Mouse (Mus musculus) G1E-ER4 (cell line): ENCODE data around the gene Dbn1. TPM values are rescaled to one million over a fixed set of nuclear protein-coding genes. Genes with fewer than 3 reads are reported as not detected.

Experiments used
- GATA1 ChIP-seq: IDR thresholded peaks from one replicate; pipeline ENCODE4 v1.8.0; 2012; ENCODE audit warnings: low read length, inconsistent platforms
- polyA plus RNA-seq: library from polyadenylated mRNA; stranded (reverse); fragments of >175 nt; gene quantifications from 2 replicates; pipeline ENCODE4 v1.2.3, GENCODE M21; 2012

Dbn1 gene
- polyA plus RNA-seq, 1 experiment, result 0.03 TPM

DNA sequence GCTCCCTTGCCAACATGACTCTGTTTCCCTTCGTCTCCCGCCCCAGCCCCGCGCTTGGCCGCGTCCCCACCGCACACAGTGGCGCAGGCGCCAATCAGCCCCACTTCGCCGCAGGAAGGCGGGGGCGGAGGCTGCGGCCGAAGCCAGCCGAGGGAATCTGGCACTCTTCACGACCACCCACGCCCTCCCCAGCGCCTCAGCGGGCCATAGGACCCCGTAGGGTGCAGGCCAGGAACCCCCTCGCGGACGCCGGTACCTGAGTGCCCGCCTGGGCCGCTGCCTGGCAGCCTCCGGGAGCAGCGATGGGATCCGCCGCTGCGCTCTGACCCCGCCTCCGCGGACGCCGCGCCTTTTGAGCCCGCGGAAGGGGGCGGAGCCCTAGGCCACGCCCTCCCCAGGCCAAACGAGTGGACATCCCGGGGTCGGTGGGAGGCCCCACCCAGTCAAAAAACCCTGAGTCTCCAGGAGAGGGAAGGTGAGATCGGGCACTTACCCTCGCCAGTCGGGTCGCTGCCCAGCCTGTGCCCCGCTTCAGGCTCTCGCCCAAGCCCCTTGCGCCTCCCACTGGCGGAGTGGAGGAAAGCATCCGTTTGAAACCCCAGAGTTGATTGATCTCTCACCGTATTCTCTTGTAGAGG is 25.3 kb upstream of the Dbn1 start, which contains the start of gene Pdlim7:
TSS of gene Pdlim7 (minus strand) at position 566 of the 638 bp plus-strand sequence.
- TF ChIP-seq GATA1, result no peak

DNA sequence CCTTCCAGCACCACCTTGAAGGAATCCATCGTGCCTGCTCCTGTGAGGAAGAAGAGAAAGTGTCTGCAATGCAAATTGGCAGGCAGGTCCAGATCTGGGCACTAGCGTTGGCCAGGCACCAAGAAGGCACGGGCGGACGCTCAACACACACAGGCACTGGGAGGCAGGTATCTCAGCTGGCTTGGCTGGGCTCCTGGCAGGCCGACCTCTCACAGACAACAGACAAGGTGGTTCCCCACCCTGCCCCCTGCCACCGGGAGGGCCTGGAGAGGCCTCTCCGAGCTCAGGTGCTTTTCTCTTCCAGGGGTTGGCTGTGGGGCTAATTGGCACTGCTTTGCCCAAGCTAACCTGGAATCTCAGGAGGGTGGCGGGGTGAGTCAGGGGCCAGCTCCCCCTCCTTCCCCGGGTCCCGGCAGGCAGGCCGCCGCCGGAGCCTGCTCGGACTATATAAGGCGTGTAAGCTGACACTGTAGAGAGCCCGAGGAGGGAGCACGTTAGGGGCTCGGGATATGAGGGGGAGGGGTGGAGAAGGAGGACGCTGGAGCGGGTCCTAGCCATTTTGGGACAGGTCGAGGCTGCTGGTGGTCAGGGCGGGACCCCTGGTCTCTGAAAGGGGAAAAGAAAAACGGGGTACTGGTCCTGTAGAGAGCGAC is 24.6 kb upstream of the Dbn1 start:
- no peak for TF ChIP-seq GATA1

GRCm38 (mm10) chr13:55511492-55511861 is 23.6 kb upstream of the Dbn1 start:
- TF ChIP-seq GATA1, result no peak

DNA sequence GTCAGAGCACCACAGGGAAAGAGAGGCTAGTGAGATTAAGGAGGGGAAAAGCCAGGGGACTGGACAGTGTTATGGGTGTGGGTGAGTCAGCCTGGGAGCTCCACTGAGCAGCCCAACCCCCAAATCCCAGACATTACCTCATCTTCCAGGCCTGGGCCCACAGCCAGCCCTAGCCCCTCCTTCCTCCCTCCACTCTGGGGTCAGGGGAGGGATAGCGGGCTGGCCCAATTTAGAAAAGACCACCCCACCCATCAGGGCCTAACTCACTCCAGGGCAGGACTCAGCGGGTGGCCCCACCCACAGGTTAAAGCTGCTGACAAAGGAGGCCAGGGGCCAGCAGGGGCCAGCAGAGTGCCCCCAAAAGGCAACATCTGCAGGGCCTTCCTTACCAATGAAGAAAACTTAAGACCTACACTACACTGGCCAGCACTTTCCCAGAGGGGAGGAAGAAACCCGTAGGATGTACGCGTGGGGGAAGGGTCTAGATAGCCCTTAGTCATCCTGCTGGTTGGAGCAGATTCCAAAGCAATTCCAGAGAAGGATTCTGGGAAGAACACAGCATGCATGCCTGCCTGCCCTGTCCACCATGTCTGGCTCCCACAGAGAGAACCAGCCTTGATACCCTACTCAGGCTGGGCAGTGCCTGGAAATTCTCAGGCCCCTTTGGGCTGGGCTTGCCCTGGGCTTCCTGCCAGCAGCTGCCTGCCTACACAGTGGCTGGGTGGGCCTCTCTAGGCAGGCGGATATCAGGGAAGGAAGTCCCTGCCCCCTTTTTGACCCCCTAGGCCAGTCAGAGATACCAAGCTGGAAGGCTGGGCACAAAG is 23.0 kb upstream of the Dbn1 start:
- no peak for TF ChIP-seq GATA1

DNA sequence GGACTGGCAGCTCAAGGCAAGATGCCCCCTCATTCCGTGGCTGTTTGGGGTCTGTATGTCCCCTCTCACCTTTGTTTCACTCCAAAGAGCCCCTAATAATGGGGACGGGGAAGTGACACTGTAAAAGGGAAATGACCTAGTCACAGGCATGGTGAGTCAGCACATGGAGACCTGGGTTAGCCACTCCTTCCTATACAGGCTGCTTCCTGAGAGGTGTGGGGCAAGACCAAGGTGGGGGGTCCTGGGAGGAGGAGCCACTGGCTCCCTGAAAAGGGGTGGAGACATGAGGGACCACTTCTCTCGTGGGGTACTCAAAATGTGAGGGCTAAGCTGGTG is 22.4 kb upstream of the Dbn1 start:
- no peak for TF ChIP-seq GATA1

- no peak for TF ChIP-seq GATA1
Observed at GRCm38 (mm10) chr13:55508531-55508930, 20.6 kb upstream of the Dbn1 start.

- no peak for TF ChIP-seq GATA1
Observed at GRCm38 (mm10) chr13:55507877-55508276, 20.0 kb upstream of the Dbn1 start.

GRCm38 (mm10) chr13:55506697-55507096 is 18.8 kb upstream of the Dbn1 start:
- TF ChIP-seq GATA1, result no peak

DNA sequence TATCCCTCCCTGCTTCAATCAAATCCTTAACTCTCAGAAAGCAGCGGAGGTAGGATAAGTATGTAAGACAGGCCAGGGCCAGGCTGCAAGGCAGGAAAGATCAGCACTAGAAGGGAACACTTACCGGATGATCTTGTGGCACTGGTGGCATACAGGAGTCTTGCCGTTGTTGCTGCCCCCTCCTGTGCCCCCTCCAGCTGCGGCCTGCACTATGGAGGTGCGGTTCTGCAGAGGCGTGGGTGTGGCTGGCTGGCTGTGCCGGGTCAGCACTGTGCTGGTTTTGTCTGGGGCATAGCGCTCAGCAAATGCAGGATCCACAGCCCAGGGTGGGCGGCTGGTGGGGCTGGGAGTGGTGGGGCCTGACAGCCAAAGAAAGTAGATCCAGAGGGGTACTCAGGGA is 17.9 kb upstream of the Dbn1 start:
- no peak for TF ChIP-seq GATA1

DNA sequence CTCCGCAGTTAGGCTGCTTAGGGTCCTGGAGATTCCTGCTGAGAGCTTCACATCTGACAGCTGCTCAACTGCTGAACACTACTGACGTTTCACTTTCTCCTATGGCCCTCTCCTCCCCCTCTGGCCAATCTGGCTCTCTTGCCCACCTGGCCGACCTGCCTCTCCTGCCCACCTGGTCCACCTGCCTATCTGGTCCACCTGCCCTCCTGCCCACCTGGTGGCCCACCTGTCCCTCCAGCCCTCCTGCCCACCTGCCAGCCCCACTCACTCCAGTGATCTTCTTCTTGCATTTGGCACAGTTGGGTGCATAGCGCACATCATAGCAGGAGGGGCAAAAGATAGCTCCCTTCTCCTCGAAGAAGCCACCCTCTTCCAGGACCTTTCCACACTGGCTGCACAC is 16.5 kb upstream of the Dbn1 start:
- no peak for TF ChIP-seq GATA1

DNA sequence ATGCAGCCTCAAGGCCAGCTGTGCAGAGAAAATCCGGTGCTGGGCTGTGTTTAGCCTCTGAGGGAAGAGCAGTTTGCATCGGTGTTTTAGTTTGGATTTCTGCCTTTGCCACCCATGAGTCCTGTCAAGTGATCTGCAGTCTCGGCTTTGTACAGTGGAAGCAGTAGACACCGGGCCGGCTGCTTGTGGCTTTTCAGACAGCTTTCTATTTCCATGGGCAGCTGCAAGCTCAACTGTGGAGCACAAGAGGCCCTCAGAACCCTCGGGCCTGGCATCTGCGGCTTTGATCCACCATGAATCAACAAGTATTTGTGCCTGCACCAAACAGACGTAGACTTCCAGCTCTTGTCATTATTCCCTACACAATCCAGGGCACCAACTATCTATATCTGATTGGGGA is 14.5 kb upstream of the Dbn1 start:
- no peak for TF ChIP-seq GATA1

GRCm38 (mm10) chr13:55500575-55500974 is 12.7 kb upstream of the Dbn1 start:
- TF ChIP-seq GATA1, result no peak

DNA sequence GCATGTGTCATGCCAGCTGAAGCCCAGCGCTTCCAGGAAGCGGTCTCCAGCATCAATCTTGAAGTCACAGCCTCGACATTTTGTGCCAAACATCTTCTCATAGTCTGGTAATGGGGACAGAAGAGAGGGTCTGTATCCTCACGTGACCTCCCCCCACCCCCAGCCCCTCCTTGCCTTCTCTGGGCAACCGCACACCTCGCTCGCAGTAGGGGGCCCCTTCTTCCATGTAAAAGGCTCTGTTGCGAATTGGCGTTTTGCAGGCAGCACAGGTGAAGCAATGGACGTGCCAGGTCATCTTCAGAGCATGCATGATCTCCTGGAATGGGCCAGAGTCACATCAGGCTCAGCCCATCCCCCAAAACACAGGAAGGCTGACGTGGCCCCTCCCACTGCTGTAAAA is 11.0 kb upstream of the Dbn1 start:
- TF ChIP-seq GATA1, result no peak

- no peak for TF ChIP-seq GATA1
Observed at GRCm38 (mm10) chr13:55496661-55497060, 8.8 kb upstream of the Dbn1 start.

GRCm38 (mm10) chr13:55495702-55496101 is 7.8 kb upstream of the Dbn1 start:
- no peak for TF ChIP-seq GATA1

- TF ChIP-seq GATA1, result no peak
Observed at GRCm38 (mm10) chr13:55494883-55495621, 7.1 kb upstream of the Dbn1 start.
